Mouse (Mus musculus): ENCODE data around the gene Svop. TPM values are rescaled to one million over a fixed set of nuclear protein-coding genes. Genes with fewer than 3 reads are reported as not detected.

Gene Svop
- total and polyA plus RNA-seq, 2 experiments from 2014 or later = 105 to 175 TPM

- Histone ChIP-seq H3K27me3 (ENCODE audit: insufficient read depth, low read length) (no peaks in the 10 kb centered on the region), H3K4me2 (ENCODE audit: low read depth, low read length, poor library complexity, severe bottlenecking) (peak within 1 kb of the TSS; percentile 76), H3K36me3 (ENCODE audit: insufficient read depth, low read length) (peaks cover 11% of the 10 kb centered on the region), H3K27ac (ENCODE audit: low read depth, low read length) (peak within 1 kb of the TSS; percentile 76), H3K4me3 (ENCODE audit: low read depth, low read length) (peak within 1 kb of the TSS; percentile 48), H3K9me3 (ENCODE audit: low read length) (no peaks in the 10 kb centered on the region), H3K9ac (replicated peaks; ENCODE audit: low read length, poor library complexity, severe bottlenecking) (peak within 1 kb of the TSS; percentile 52), H3K4me1 (ENCODE audit: insufficient read depth, low read length) (no peaks in the 10 kb centered on the region)
- under 1% methylated on average over 69 of the region's 69 CpGs for WGBS
- peak; percentile 98 for TF ChIP-seq CTCF (IDR thresholded peaks at IDR 0.05)
- peak; percentile 22; the same call in 1 of the 2 replicates for ATAC-seq (ENCODE audit: low FRiP score)
- DNase-seq (ENCODE audit: low spot score) = peak; percentile 75
Measured at GRCm38 (mm10) chr5:114127374-114128349, 36.3 kb upstream of the Svop start, which contains the start of gene Alkbh2. Gene Alkbh2, minus strand, starts transcription at chr5:114128218.

- TF ChIP-seq CTCF (IDR thresholded peaks at IDR 0.05) = no peak
- H3K27me3 ChIP-seq (ENCODE audit: insufficient read depth, low read length) = no peaks in the 10 kb centered on the region
- 88% methylated on average over 7 of the region's 7 CpGs for WGBS
- DNase-seq (ENCODE audit: low spot score) = no peak
- no peaks in the 10 kb centered on the region for H3K9me3 ChIP-seq (ENCODE audit: low read length)
- H3K36me3 ChIP-seq (ENCODE audit: insufficient read depth, low read length) = peaks cover 19% of the 10 kb centered on the region
- H3K9ac ChIP-seq (replicated peaks; ENCODE audit: low read length, poor library complexity, severe bottlenecking) = no peak overlapping the region
- peak overlapping the region; percentile 76 for H3K4me2 ChIP-seq (ENCODE audit: low read depth, low read length, poor library complexity, severe bottlenecking)
- 0 out of 2 replicates have a peak overlapping the region, but pooled peaks have one; percentile 48 for H3K4me3 ChIP-seq (ENCODE audit: low read depth, low read length)
- H3K27ac ChIP-seq (ENCODE audit: low read depth, low read length) = no peak overlapping the region
- no peak for ATAC-seq (ENCODE audit: low FRiP score)
- H3K4me1 ChIP-seq (ENCODE audit: insufficient read depth, low read length) = no peaks in the 10 kb centered on the region
Measured at GRCm38 (mm10) chr5:114126499-114127244, 35.3 kb upstream of the Svop start.

GRCm38 (mm10) chr5:114126008-114126407, 34.6 kb upstream of the Svop start:
- ATAC-seq (ENCODE audit: low FRiP score) (no peak), DNase-seq (ENCODE audit: low spot score) (no peak)
- Histone ChIP-seq H3K4me2 (ENCODE audit: low read depth, low read length, poor library complexity, severe bottlenecking) (no peak overlapping the region), H3K27ac (ENCODE audit: low read depth, low read length) (no peak overlapping the region), H3K27me3 (ENCODE audit: insufficient read depth, low read length) (no peaks in the 10 kb centered on the region), H3K9me3 (ENCODE audit: low read length) (no peaks in the 10 kb centered on the region), H3K9ac (replicated peaks; ENCODE audit: low read length, poor library complexity, severe bottlenecking) (no peak overlapping the region), H3K4me1 (ENCODE audit: insufficient read depth, low read length) (no peaks in the 10 kb centered on the region), H3K4me3 (ENCODE audit: low read depth, low read length) (no peak overlapping the region), H3K36me3 (ENCODE audit: insufficient read depth, low read length) (peaks cover 26% of the 10 kb centered on the region)
- no peak for TF ChIP-seq CTCF (IDR thresholded peaks at IDR 0.05)
- WGBS = 90% methylated on average over 3 of the region's 3 CpGs

- ATAC-seq (ENCODE audit: low FRiP score) = no peak
- H3K27me3 ChIP-seq (ENCODE audit: insufficient read depth, low read length) = no peaks in the 10 kb centered on the region
- 86% methylated on average over 4 of the region's 4 CpGs for WGBS
- no peaks in the 10 kb centered on the region for H3K9me3 ChIP-seq (ENCODE audit: low read length)
- no peak for TF ChIP-seq CTCF (IDR thresholded peaks at IDR 0.05)
- H3K9ac ChIP-seq (replicated peaks; ENCODE audit: low read length, poor library complexity, severe bottlenecking) = no peak overlapping the region
- H3K4me3 ChIP-seq (ENCODE audit: low read depth, low read length) = no peak overlapping the region
- no peak for DNase-seq (ENCODE audit: low spot score)
- H3K27ac ChIP-seq (ENCODE audit: low read depth, low read length) = no peak overlapping the region
- H3K36me3 ChIP-seq (ENCODE audit: insufficient read depth, low read length) = peaks cover 77% of the 10 kb centered on the region
- no peak overlapping the region for H3K4me2 ChIP-seq (ENCODE audit: low read depth, low read length, poor library complexity, severe bottlenecking)
- H3K4me1 ChIP-seq (ENCODE audit: insufficient read depth, low read length) = no peaks in the 10 kb centered on the region
Measured at GRCm38 (mm10) chr5:114119806-114120205, 28.4 kb upstream of the Svop start.

GRCm38 (mm10) chr5:114116586-114116985, 25.2 kb upstream of the Svop start:
- ATAC-seq (ENCODE audit: low FRiP score) = no peak
- no peak for TF ChIP-seq CTCF (IDR thresholded peaks at IDR 0.05)
- no peak overlapping the region for H3K4me3 ChIP-seq (ENCODE audit: low read depth, low read length)
- peaks cover 85% of the 10 kb centered on the region for H3K36me3 ChIP-seq (ENCODE audit: insufficient read depth, low read length)
- WGBS = 86% methylated on average over 7 of the region's 7 CpGs
- H3K27ac ChIP-seq (ENCODE audit: low read depth, low read length) = no peak overlapping the region
- DNase-seq (ENCODE audit: low spot score) = no peak
- no peaks in the 10 kb centered on the region for H3K9me3 ChIP-seq (ENCODE audit: low read length)
- no peak overlapping the region for H3K4me2 ChIP-seq (ENCODE audit: low read depth, low read length, poor library complexity, severe bottlenecking)
- no peaks in the 10 kb centered on the region for H3K4me1 ChIP-seq (ENCODE audit: insufficient read depth, low read length)
- no peaks in the 10 kb centered on the region for H3K27me3 ChIP-seq (ENCODE audit: insufficient read depth, low read length)
- H3K9ac ChIP-seq (replicated peaks; ENCODE audit: low read length, poor library complexity, severe bottlenecking) = no peak overlapping the region
